Mouse (Mus musculus) hindbrain, embryonic 16.5 days (tissue): ENCODE results near the gene Msln. TPM values are rescaled to one million over a fixed set of nuclear protein-coding genes. Genes with fewer than 3 reads are reported as not detected.

Source experiments
- ATAC-seq: fragments of 200-750 bp; cut with Nextera tagmentation; 2 replicates; pipeline ENCODE4 v1.8.0; 2017; ENCODE audit warnings: moderate TSS enrichment, moderate library complexity
- H3K27ac ChIP-seq: fragments of 300-500 bp; sonication (generic); 2 replicates; pipeline ENCODE4 v1.5.1; 2014; ENCODE audit warnings: low read depth, mild to moderate bottlenecking, control low read depth, low read length, moderate library complexity
- H3K27me3 ChIP-seq: fragments of 300-500 bp; sonication (generic); replicated peaks from 2 replicates; pipeline ENCODE4 v1.6.1; 2014; ENCODE audit warnings: low read length; ENCODE audit not compliant: control insufficient read depth, insufficient read depth
- H3K36me3 ChIP-seq: fragments of 300-500 bp; sonication (generic); 2 replicates; pipeline ENCODE4 v1.6.1; 2014; ENCODE audit warnings: mild to moderate bottlenecking, low read length, moderate library complexity, mixed read lengths; ENCODE audit not compliant: control insufficient read depth, insufficient read depth
- H3K4me1 ChIP-seq: fragments of 300-500 bp; sonication (generic); 2 replicates; pipeline ENCODE4 v1.6.1; 2014; ENCODE audit warnings: low read depth, low read length; ENCODE audit not compliant: control insufficient read depth, insufficient read depth
- H3K4me2 ChIP-seq: fragments of 300-500 bp; sonication (generic); 2 replicates; pipeline ENCODE4 v1.6.1; 2014; ENCODE audit warnings: mild to moderate bottlenecking, low read length, control low read depth, moderate library complexity
- H3K4me3 ChIP-seq: fragments of 300-500 bp; sonication (generic); 2 replicates; pipeline ENCODE4 v1.5.1; 2014; ENCODE audit warnings: mild to moderate bottlenecking, low read length, control low read depth, moderate library complexity
- H3K9ac ChIP-seq: fragments of 300-500 bp; sonication (generic); 2 replicates; pipeline ENCODE4 v1.6.1; 2014; ENCODE audit warnings: low read depth, mild to moderate bottlenecking, control low read depth, low read length, moderate library complexity
- H3K9me3 ChIP-seq: fragments of 300-500 bp; sonication (generic); 2 replicates; pipeline ENCODE4 v1.6.1; 2014; ENCODE audit warnings: mild to moderate bottlenecking, low read length, moderate library complexity; ENCODE audit not compliant: control insufficient read depth
- WGBS: fragments of 180-500 bp; shearing (Covaris S2); extraction: QIAGEN DNeasy Blood & Tissue Kit; methylation state at CpG from one replicate; pipeline ENCODE4 v1.1.7; 2014; 5-methylcytosine and 5-hydroxymethylcytosine counted together
- polyA plus RNA-seq: library from polyadenylated mRNA; unstranded; fragments of >200 nt; fragmentation: Nextera tagmentation; extraction: Ambion mirVana; gene quantifications from 2 replicates; pipeline ENCODE4 v1.2.1, GENCODE M21; 2015

The Msln gene
- polyA plus RNA-seq, 1 experiment from 2014 or later = 0.76 TPM

- Histone ChIP-seq H3K4me3 (peak overlapping the region; percentile 73), H3K36me3 (peaks cover 13% of the 10 kb centered on the region), H3K4me1 (peaks cover 35% of the 10 kb centered on the region), H3K9ac (peak overlapping the region; percentile 82), H3K4me2 (peak overlapping the region; percentile 67), H3K27ac (peak overlapping the region; percentile 91), H3K27me3 (peaks cover 3% of the 10 kb centered on the region; the same call in 1 of the 2 replicates), H3K9me3 (no peaks in the 10 kb centered on the region)
- ATAC-seq = peak; percentile 66
- under 1% methylated on average over 45 of the region's 45 CpGs for WGBS
Observed at GRCm38 (mm10) chr17:25791843-25792527, 37.8 kb upstream of the Msln start.

GRCm38 (mm10) chr17:25791320-25791842 lies 37.2 kb upstream of the Msln start:
- H3K9ac ChIP-seq = peak overlapping the region; percentile 82
- no peaks in the 10 kb centered on the region for H3K9me3 ChIP-seq
- peaks cover 13% of the 10 kb centered on the region for H3K36me3 ChIP-seq
- 0 out of 2 replicates have a peak, but pooled peaks have one; percentile 1 for ATAC-seq
- peak overlapping the region; percentile 73 for H3K4me3 ChIP-seq
- peak overlapping the region; percentile 67 for H3K4me2 ChIP-seq
- H3K4me1 ChIP-seq = peaks cover 29% of the 10 kb centered on the region
- 30% methylated on average over 19 of the region's 19 CpGs for WGBS
- H3K27ac ChIP-seq = peak overlapping the region; percentile 91
- peaks cover 3% of the 10 kb centered on the region; the same call in 1 of the 2 replicates for H3K27me3 ChIP-seq

DNA sequence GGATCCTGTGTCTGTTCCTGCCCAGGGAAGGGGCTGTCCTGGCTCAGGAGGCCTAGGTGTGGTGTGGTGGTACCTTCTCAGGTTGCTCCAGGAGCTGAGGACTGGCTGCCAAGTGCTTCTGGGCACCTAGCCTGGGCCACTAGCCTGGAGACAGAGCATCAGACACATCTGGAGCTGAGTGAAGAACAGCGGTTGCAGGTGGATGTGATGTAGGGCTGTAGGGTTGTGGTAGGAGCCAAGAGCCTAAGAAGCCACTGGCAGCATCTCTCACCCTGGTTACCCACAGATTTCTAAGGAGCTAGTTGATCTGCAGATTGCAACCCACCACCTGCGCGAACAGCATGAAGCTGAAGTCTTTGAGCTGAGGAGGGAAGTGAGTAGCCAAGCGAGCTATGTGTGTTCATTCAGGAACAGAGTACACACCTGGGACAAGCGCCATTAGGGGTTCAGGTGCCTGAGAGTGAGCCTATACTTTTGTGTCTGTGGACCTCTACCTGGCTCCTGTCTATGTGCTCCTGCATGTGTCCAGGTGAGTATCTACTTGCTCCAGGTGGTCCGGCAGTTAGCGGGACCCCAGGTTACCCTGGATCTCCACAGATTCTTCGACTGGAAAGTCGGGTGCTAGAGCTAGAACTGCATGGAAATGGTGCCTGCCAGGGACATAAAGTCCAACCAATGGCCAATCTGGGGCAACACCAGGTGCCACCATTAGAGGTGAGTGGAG lies 32.8 kb upstream of the Msln start:
- Histone ChIP-seq H3K9ac (no peak overlapping the region), H3K27me3 (no peaks in the 10 kb centered on the region), H3K4me1 (peaks cover 38% of the 10 kb centered on the region), H3K4me2 (no peak overlapping the region), H3K4me3 (no peak overlapping the region), H3K36me3 (peaks cover 23% of the 10 kb centered on the region), H3K9me3 (no peaks in the 10 kb centered on the region), H3K27ac (no peak overlapping the region)
- 97% methylated on average over 9 of the region's 9 CpGs for WGBS
- ATAC-seq = no peak

- H3K36me3 ChIP-seq = peaks cover 23% of the 10 kb centered on the region
- peak within 1 kb of the TSS; percentile 80 for H3K9ac ChIP-seq
- no peak for ATAC-seq
- peak within 1 kb of the TSS; percentile 87 for H3K4me2 ChIP-seq
- H3K4me3 ChIP-seq = peak within 1 kb of the TSS; percentile 70
- H3K9me3 ChIP-seq = no peaks in the 10 kb centered on the region
- H3K27me3 ChIP-seq = no peaks in the 10 kb centered on the region
- WGBS = 83% methylated on average over 3 of the region's 3 CpGs
- peak within 1 kb of the TSS; percentile 93 for H3K27ac ChIP-seq
- H3K4me1 ChIP-seq = peaks cover 35% of the 10 kb centered on the region
Observed at GRCm38 (mm10) chr17:25786280-25786679, 32.1 kb upstream of the Msln start, which contains the start of gene Ccdc78. TSS of gene Ccdc78 (plus strand) at chr17:25786580.

DNA sequence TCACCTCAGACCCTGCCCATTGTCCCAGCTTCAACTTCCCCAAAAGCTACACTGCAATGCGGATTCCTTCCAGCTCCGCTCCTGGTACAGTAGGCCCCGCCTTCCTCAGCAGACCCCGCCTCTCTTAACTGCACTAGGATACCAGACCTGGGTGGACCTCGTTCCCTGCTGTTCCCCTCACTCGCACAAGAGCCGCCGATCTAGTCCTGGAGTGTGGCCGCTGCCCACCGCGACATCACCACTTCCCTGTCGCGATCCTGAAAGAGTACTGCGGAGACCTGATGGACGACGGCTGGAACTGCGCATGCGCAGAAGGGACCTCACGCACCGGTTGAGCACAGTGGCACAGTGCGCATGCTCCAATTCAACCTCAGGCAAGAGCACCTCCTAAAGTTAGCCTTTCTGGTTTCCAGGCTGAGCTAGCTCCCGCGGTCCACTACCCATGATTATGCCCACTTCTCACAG lies 31.1 kb upstream of the Msln start, which contains the start of gene Haghl:
Gene Haghl (minus strand): TSS at position 393 of the 465 bp plus-strand sequence.
- H3K36me3 ChIP-seq = peaks cover 29% of the 10 kb centered on the region
- peaks cover 25% of the 10 kb centered on the region for H3K4me1 ChIP-seq
- H3K9ac ChIP-seq = peak within 1 kb of the TSS; percentile 80
- H3K4me3 ChIP-seq = peak within 1 kb of the TSS; percentile 70
- no peaks in the 10 kb centered on the region for H3K27me3 ChIP-seq
- H3K27ac ChIP-seq = peak within 1 kb of the TSS; percentile 93
- peak within 1 kb of the TSS; percentile 87 for H3K4me2 ChIP-seq
- ATAC-seq = peak; percentile 86
- no peaks in the 10 kb centered on the region for H3K9me3 ChIP-seq
- 1% methylated on average over 23 of the region's 23 CpGs for WGBS

- WGBS = 79% methylated on average over 15 of the region's 15 CpGs
- H3K27ac ChIP-seq = no peak overlapping the region; the same call in 1 of the 2 replicates
Observed at GRCm38 (mm10) chr17:25783861-25784574, 29.8 kb upstream of the Msln start.

DNA sequence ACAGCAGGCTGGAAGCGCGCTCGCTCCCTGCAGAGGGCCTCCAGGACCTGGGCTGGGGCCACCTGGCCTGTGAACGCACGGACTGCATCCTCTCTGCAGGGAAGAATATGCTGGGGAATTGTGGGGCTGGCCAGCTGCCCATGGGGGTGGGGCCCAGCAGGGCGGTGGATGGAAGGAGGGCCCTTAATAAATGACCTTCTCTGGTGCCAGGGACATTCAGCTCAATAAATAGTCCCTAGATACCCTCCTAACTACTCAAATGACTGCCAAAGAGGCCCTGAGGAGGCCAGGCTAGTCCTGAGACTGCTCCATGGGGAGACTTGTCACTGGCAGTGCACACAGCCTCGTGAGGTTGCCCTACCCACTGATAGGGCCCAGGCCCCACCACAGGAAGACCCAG lies 28.9 kb upstream of the Msln start:
- H3K9ac ChIP-seq = 0 out of 2 replicates have a peak overlapping the region, but pooled peaks have one; percentile 39
- peaks cover 25% of the 10 kb centered on the region for H3K36me3 ChIP-seq
- WGBS = 54% methylated on average over 7 of the region's 7 CpGs
- H3K4me1 ChIP-seq = peaks cover 24% of the 10 kb centered on the region
- no peaks in the 10 kb centered on the region for H3K9me3 ChIP-seq
- no peaks in the 10 kb centered on the region for H3K27me3 ChIP-seq
- ATAC-seq = no peak
- peak overlapping the region; percentile 45; the same call in 1 of the 2 replicates for H3K27ac ChIP-seq
- H3K4me3 ChIP-seq = no peak overlapping the region
- H3K4me2 ChIP-seq = peak overlapping the region; percentile 87; the same call in 1 of the 2 replicates

More at GRCm38 (mm10) chr17:25783861-25784574, 29.8 kb upstream of the Msln start:
- peak overlapping the region; percentile 80 for H3K9ac ChIP-seq
- H3K27me3 ChIP-seq = no peaks in the 10 kb centered on the region
- H3K4me1 ChIP-seq = peaks cover 24% of the 10 kb centered on the region
- peak overlapping the region; percentile 70 for H3K4me3 ChIP-seq
- H3K36me3 ChIP-seq = peaks cover 27% of the 10 kb centered on the region
- H3K9me3 ChIP-seq = no peaks in the 10 kb centered on the region
- ATAC-seq = no peak
- peak overlapping the region; percentile 87 for H3K4me2 ChIP-seq

DNA sequence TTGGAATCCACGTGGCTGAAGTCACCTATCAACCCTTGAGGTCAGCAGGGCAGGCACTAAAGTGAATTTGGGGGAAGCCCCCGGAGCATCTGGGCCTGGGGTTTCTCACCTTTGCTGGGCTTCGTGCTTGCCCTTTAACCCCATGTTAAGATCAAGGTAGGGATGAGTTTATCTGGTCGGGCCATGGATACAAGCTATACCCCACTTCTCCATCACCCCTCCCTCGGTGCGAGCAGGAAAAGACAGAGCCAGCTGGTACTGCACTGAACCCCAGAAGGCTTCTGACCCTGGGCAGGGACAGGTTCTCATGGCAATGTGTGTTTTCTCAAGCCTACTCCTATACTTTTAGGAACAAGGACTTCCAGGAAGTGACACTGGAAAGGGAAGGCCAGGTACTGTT lies 27.2 kb upstream of the Msln start:
- H3K4me2 ChIP-seq = no peak overlapping the region
- no peak overlapping the region for H3K4me3 ChIP-seq
- no peaks in the 10 kb centered on the region for H3K9me3 ChIP-seq
- H3K27me3 ChIP-seq = no peaks in the 10 kb centered on the region
- 85% methylated on average over 6 of the region's 6 CpGs for WGBS
- no peak overlapping the region for H3K9ac ChIP-seq
- ATAC-seq = no peak
- peaks cover 22% of the 10 kb centered on the region for H3K36me3 ChIP-seq
- H3K4me1 ChIP-seq = peaks cover 24% of the 10 kb centered on the region
- H3K27ac ChIP-seq = no peak overlapping the region
